Mouse (Mus musculus): ENCODE results near the gene Rbfox3. TPM values are rescaled to one million over a fixed set of nuclear protein-coding genes. Genes with fewer than 3 reads are reported as not detected.

Gene Rbfox3
- 7.1 and 8.2 TPM in 2 replicates for polyA plus RNA-seq (2014; fragmentation: Nextera tagmentation; extraction: Ambion mirVana)

- WGBS, result 60% methylated on average over 4 of the region's 4 CpGs
- ATAC-seq (ENCODE audit: low FRiP score) (no peak), DNase-seq (ENCODE audit: low spot score, missing footprints) (no peak)
- Histone ChIP-seq H3K36me3 (ENCODE audit: control insufficient read depth, insufficient read depth, low read length) (no peaks in the 10 kb centered on the region), H3K4me2 (peak within 1 kb of the TSS; percentile 98; the same call in 1 of the 2 replicates), H3K9ac (ENCODE audit: low read length) (peak within 1 kb of the TSS; percentile 12; the same call in 1 of the 2 replicates), H3K27me3 (ENCODE audit: control insufficient read depth, insufficient read depth, low read length) (peaks cover 30% of the 10 kb centered on the region), H3K9me3 (ENCODE audit: control insufficient read depth, low read length) (no peaks in the 10 kb centered on the region), H3K4me3 (ENCODE audit: low read depth, low read length) (no peak within 1 kb of the TSS), H3K27ac (ENCODE audit: low read depth, low read length) (no peak within 1 kb of the TSS; the same call in 1 of the 2 replicates), H3K4me1 (ENCODE audit: control insufficient read depth, insufficient read depth, low read length) (peaks cover 37% of the 10 kb centered on the region)
These were observed at the start of gene Rbfox3 for GRCm38 (mm10) chr11:118911307-118912070. Rbfox3 (minus strand) TSS chr11:118911597.

- no peak overlapping the region for H3K4me2 ChIP-seq
- 40% methylated on average over 3 of the region's 3 CpGs for WGBS
- no peak overlapping the region for H3K27ac ChIP-seq (ENCODE audit: low read depth, low read length)
- peaks cover 4% of the 10 kb centered on the region for H3K27me3 ChIP-seq (ENCODE audit: control insufficient read depth, insufficient read depth, low read length)
- DNase-seq (ENCODE audit: low spot score, missing footprints) (no peak), ATAC-seq (ENCODE audit: low FRiP score) (peak; percentile 40; the same call in 1 of the 2 replicates)
- H3K4me3 ChIP-seq (ENCODE audit: low read depth, low read length), result no peak overlapping the region
- no peaks in the 10 kb centered on the region for H3K36me3 ChIP-seq (ENCODE audit: control insufficient read depth, insufficient read depth, low read length)
- H3K9ac ChIP-seq (ENCODE audit: low read length), result no peak overlapping the region
- H3K9me3 ChIP-seq (ENCODE audit: control insufficient read depth, low read length), result no peaks in the 10 kb centered on the region
- H3K4me1 ChIP-seq (ENCODE audit: control insufficient read depth, insufficient read depth, low read length), result peaks cover 9% of the 10 kb centered on the region
These were observed 49.3 kb upstream of the Rbfox3 start for GRCm38 (mm10) chr11:118960649-118961048.

- no peak overlapping the region for H3K9ac ChIP-seq (ENCODE audit: low read length)
- no peak for DNase-seq (ENCODE audit: low spot score, missing footprints)
- no peaks in the 10 kb centered on the region for H3K9me3 ChIP-seq (ENCODE audit: control insufficient read depth, low read length)
- H3K4me3 ChIP-seq (ENCODE audit: low read depth, low read length), result no peak overlapping the region
- no peaks in the 10 kb centered on the region for H3K36me3 ChIP-seq (ENCODE audit: control insufficient read depth, insufficient read depth, low read length)
- H3K27ac ChIP-seq (ENCODE audit: low read depth, low read length), result no peak overlapping the region
- no peaks in the 10 kb centered on the region for H3K27me3 ChIP-seq (ENCODE audit: control insufficient read depth, insufficient read depth, low read length)
- 66% methylated on average over 14 of the region's 14 CpGs for WGBS
- H3K4me1 ChIP-seq (ENCODE audit: control insufficient read depth, insufficient read depth, low read length), result peaks cover 11% of the 10 kb centered on the region
- no peak for ATAC-seq (ENCODE audit: low FRiP score)
- no peak overlapping the region for H3K4me2 ChIP-seq
These were observed 45.7 kb upstream of the Rbfox3 start for GRCm38 (mm10) chr11:118957070-118957471.

- WGBS, result 42% methylated on average over 6 of the region's 6 CpGs
- Histone ChIP-seq H3K4me2 (no peak overlapping the region), H3K36me3 (ENCODE audit: control insufficient read depth, insufficient read depth, low read length) (no peaks in the 10 kb centered on the region), H3K9me3 (ENCODE audit: control insufficient read depth, low read length) (no peaks in the 10 kb centered on the region), H3K9ac (ENCODE audit: low read length) (no peak overlapping the region), H3K27ac (ENCODE audit: low read depth, low read length) (no peak overlapping the region), H3K27me3 (ENCODE audit: control insufficient read depth, insufficient read depth, low read length) (no peaks in the 10 kb centered on the region), H3K4me1 (ENCODE audit: control insufficient read depth, insufficient read depth, low read length) (peaks cover 5% of the 10 kb centered on the region), H3K4me3 (ENCODE audit: low read depth, low read length) (no peak overlapping the region)
- DNase-seq (ENCODE audit: low spot score, missing footprints), result no peak
- no peak for ATAC-seq (ENCODE audit: low FRiP score)
These were observed 43.6 kb upstream of the Rbfox3 start for GRCm38 (mm10) chr11:118955016-118955415.

GRCm38 (mm10) chr11:118945868-118946267 lies 34.5 kb upstream of the Rbfox3 start:
- Histone ChIP-seq H3K9me3 (ENCODE audit: control insufficient read depth, low read length) (no peaks in the 10 kb centered on the region), H3K27ac (ENCODE audit: low read depth, low read length) (no peak overlapping the region), H3K27me3 (ENCODE audit: control insufficient read depth, insufficient read depth, low read length) (no peaks in the 10 kb centered on the region), H3K4me1 (ENCODE audit: control insufficient read depth, insufficient read depth, low read length) (no peaks in the 10 kb centered on the region), H3K9ac (ENCODE audit: low read length) (no peak overlapping the region), H3K4me3 (ENCODE audit: low read depth, low read length) (no peak overlapping the region), H3K36me3 (ENCODE audit: control insufficient read depth, insufficient read depth, low read length) (no peaks in the 10 kb centered on the region), H3K4me2 (no peak overlapping the region)
- ATAC-seq (ENCODE audit: low FRiP score) (no peak), DNase-seq (ENCODE audit: low spot score, missing footprints) (no peak)
- WGBS, result 90% methylated on average over 8 of the region's 8 CpGs

- WGBS, result 41% methylated on average over 5 of the region's 5 CpGs
- ATAC-seq (ENCODE audit: low FRiP score) (no peak), DNase-seq (ENCODE audit: low spot score, missing footprints) (no peak)
- H3K36me3 ChIP-seq (ENCODE audit: control insufficient read depth, insufficient read depth, low read length), result no peaks in the 10 kb centered on the region
- H3K27me3 ChIP-seq (ENCODE audit: control insufficient read depth, insufficient read depth, low read length), result no peaks in the 10 kb centered on the region
- H3K4me2 ChIP-seq, result no peak overlapping the region
- no peaks in the 10 kb centered on the region for H3K9me3 ChIP-seq (ENCODE audit: control insufficient read depth, low read length)
- H3K4me1 ChIP-seq (ENCODE audit: control insufficient read depth, insufficient read depth, low read length), result 0 out of 2 replicates have a peak, but pooled peaks cover 6% of the 10 kb centered on the region
- no peak overlapping the region for H3K4me3 ChIP-seq (ENCODE audit: low read depth, low read length)
- H3K27ac ChIP-seq (ENCODE audit: low read depth, low read length), result no peak overlapping the region
- H3K9ac ChIP-seq (ENCODE audit: low read length), result no peak overlapping the region
These were observed 29.9 kb upstream of the Rbfox3 start for GRCm38 (mm10) chr11:118941268-118941667.

GRCm38 (mm10) chr11:118940539-118940938 lies 29.1 kb upstream of the Rbfox3 start:
- WGBS, result 69% methylated on average over 11 of the region's 11 CpGs
- Histone ChIP-seq H3K27me3 (ENCODE audit: control insufficient read depth, insufficient read depth, low read length) (no peaks in the 10 kb centered on the region), H3K4me1 (ENCODE audit: control insufficient read depth, insufficient read depth, low read length) (0 out of 2 replicates have a peak, but pooled peaks cover 6% of the 10 kb centered on the region), H3K9ac (ENCODE audit: low read length) (no peak overlapping the region), H3K27ac (ENCODE audit: low read depth, low read length) (no peak overlapping the region), H3K9me3 (ENCODE audit: control insufficient read depth, low read length) (no peaks in the 10 kb centered on the region), H3K4me2 (no peak overlapping the region), H3K36me3 (ENCODE audit: control insufficient read depth, insufficient read depth, low read length) (no peaks in the 10 kb centered on the region), H3K4me3 (ENCODE audit: low read depth, low read length) (no peak overlapping the region)
- ATAC-seq (ENCODE audit: low FRiP score) (no peak), DNase-seq (ENCODE audit: low spot score, missing footprints) (no peak)

- ATAC-seq (ENCODE audit: low FRiP score), result no peak
These were observed 28.3 kb upstream of the Rbfox3 start for GRCm38 (mm10) chr11:118939731-118940130.

GRCm38 (mm10) chr11:118934925-118935324 lies 23.5 kb upstream of the Rbfox3 start:
- ATAC-seq (ENCODE audit: low FRiP score), result no peak
- Histone ChIP-seq H3K4me3 (ENCODE audit: low read depth, low read length) (no peak overlapping the region), H3K4me1 (ENCODE audit: control insufficient read depth, insufficient read depth, low read length) (no peaks in the 10 kb centered on the region), H3K4me2 (no peak overlapping the region), H3K27ac (ENCODE audit: low read depth, low read length) (no peak overlapping the region), H3K36me3 (ENCODE audit: control insufficient read depth, insufficient read depth, low read length) (no peaks in the 10 kb centered on the region), H3K9me3 (ENCODE audit: control insufficient read depth, low read length) (no peaks in the 10 kb centered on the region; the same call in 1 of the 2 replicates), H3K9ac (ENCODE audit: low read length) (no peak overlapping the region), H3K27me3 (ENCODE audit: control insufficient read depth, insufficient read depth, low read length) (no peaks in the 10 kb centered on the region)
- DNase-seq (ENCODE audit: low spot score, missing footprints), result peak; percentile 45
- 46% methylated on average over 1 of the region's 1 CpGs for WGBS

More at GRCm38 (mm10) chr11:118939731-118940130, 28.3 kb upstream of the Rbfox3 start:
- Histone ChIP-seq H3K4me1 (ENCODE audit: control insufficient read depth, insufficient read depth, low read length) (0 out of 2 replicates have a peak, but pooled peaks cover 6% of the 10 kb centered on the region), H3K9me3 (ENCODE audit: control insufficient read depth, low read length) (no peaks in the 10 kb centered on the region), H3K27ac (ENCODE audit: low read depth, low read length) (no peak overlapping the region), H3K36me3 (ENCODE audit: control insufficient read depth, insufficient read depth, low read length) (no peaks in the 10 kb centered on the region), H3K4me2 (no peak overlapping the region), H3K27me3 (ENCODE audit: control insufficient read depth, insufficient read depth, low read length) (no peaks in the 10 kb centered on the region), H3K4me3 (ENCODE audit: low read depth, low read length) (no peak overlapping the region), H3K9ac (ENCODE audit: low read length) (no peak overlapping the region)
- no peak for DNase-seq (ENCODE audit: low spot score, missing footprints)
- 89% methylated on average over 4 of the region's 4 CpGs for WGBS
